Mouse (Mus musculus) kidney, postnatal 0 days (tissue): Measurements from ENCODE around the gene Vmn1r18. TPM values are rescaled to one million over a fixed set of nuclear protein-coding genes. Genes with fewer than 3 reads are reported as not detected.
"Not testable (repeated sequence)": the region's sequence is repeated elsewhere in the genome, so short reads cannot be mapped to it uniquely, and the experiment has no call there.

Experiments used
- ATAC-seq: fragments of 200-750 bp; cut with Nextera tagmentation; replicated peaks from 2 replicates; pipeline ENCODE4 v1.8.0; 2017; ENCODE audit warnings: low read depth, moderate number of reproducible peaks, moderate TSS enrichment, moderate library complexity; ENCODE audit not compliant: low FRiP score
- DNase-seq: peaks from one replicate; pipeline ENCODE4 v3.0.0-alpha.2; 2016; ENCODE audit warnings: low spot score
- H3K27ac ChIP-seq: fragments of 300-500 bp; sonication (generic); 2 replicates; pipeline ENCODE4 v1.5.1; 2014; ENCODE audit warnings: mild to moderate bottlenecking
- H3K27me3 ChIP-seq: fragments of 300-500 bp; sonication (generic); 2 replicates; pipeline ENCODE4 v1.6.1; 2014; ENCODE audit warnings: low read length, mixed read lengths; ENCODE audit not compliant: insufficient read depth
- H3K36me3 ChIP-seq: fragments of 300-500 bp; sonication (generic); 2 replicates; pipeline ENCODE4 v1.6.1; 2014; ENCODE audit warnings: low read length, mixed read lengths; ENCODE audit not compliant: insufficient read depth
- H3K4me1 ChIP-seq: fragments of 300-500 bp; sonication (generic); replicated peaks from 2 replicates; pipeline ENCODE4 v1.6.1; 2014; ENCODE audit warnings: antibody characterized with exemption, low read length, mixed read lengths; ENCODE audit not compliant: insufficient read depth
- H3K4me2 ChIP-seq: fragments of 300-500 bp; sonication (generic); 2 replicates; pipeline ENCODE4 v1.6.1; 2014; ENCODE audit warnings: mild to moderate bottlenecking, low read length, moderate library complexity, mixed read lengths
- H3K4me3 ChIP-seq: fragments of 300-500 bp; sonication (generic); replicated peaks from 2 replicates; pipeline ENCODE4 v1.5.1; 2014; ENCODE audit warnings: low read depth, low read length
- H3K9ac ChIP-seq: fragments of 300-500 bp; sonication (generic); 2 replicates; pipeline ENCODE4 v1.6.1; 2014; ENCODE audit warnings: low read depth, low read length
- H3K9me3 ChIP-seq: fragments of 300-500 bp; sonication (generic); replicated peaks from 2 replicates; pipeline ENCODE4 v1.6.1; 2016; ENCODE audit warnings: low read length, inconsistent platforms, mixed read lengths
- CTCF ChIP-seq: IDR thresholded peaks from 2 replicates; pipeline ENCODE4 v1.5.1; 2016; ENCODE audit warnings: antibody characterized with exemption, low read depth, mild to moderate bottlenecking, moderate library complexity
- WGBS: fragments of 180-500 bp; shearing (Covaris S2); extraction: QIAGEN DNeasy Blood & Tissue Kit; methylation state at CpG from one replicate; pipeline ENCODE4 v1.1.7; 2014; 5-methylcytosine and 5-hydroxymethylcytosine counted together
- polyA plus RNA-seq: library from polyadenylated mRNA; unstranded; fragments of >200 nt; fragmentation: Nextera tagmentation; extraction: Ambion mirVana; gene quantifications from 2 replicates; pipeline ENCODE4 v1.2.1, GENCODE M21; 2015

Vmn1r18 gene
- not detected in 2 replicates for polyA plus RNA-seq

DNA sequence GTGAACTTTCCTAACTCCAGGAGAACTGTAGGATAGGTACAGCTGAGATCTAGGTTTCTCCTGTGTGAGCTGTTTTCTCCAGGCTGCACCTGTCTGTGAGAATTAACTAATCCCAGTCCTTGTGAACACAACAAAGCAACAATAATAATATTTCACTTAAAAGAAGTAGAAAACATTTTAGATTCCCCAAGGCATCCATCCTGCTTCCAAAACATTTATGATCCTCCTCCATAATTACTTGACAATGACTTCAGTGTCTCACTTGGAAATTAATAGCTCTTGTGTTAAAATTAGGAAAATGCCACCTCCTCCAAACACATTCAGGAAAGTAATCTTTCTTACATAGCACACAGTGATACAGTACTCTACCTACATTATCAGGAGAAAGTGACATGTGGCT, at the start of gene Vmn1r18:
Gene Vmn1r18, minus strand, starts transcription at position 101 of the 400 bp plus-strand sequence.
- Histone ChIP-seq H3K27ac (no peak within 1 kb of the TSS), H3K4me1 (no peaks in the 10 kb centered on the region), H3K4me2 (no peak within 1 kb of the TSS), H3K9ac (no peak within 1 kb of the TSS), H3K4me3 (no peak within 1 kb of the TSS), H3K27me3 (no peaks in the 10 kb centered on the region), H3K9me3 (no peaks in the 10 kb centered on the region), H3K36me3 (no peaks in the 10 kb centered on the region)
- DNase-seq (no peak), ATAC-seq (no peak)
- no peak for TF ChIP-seq CTCF

DNA sequence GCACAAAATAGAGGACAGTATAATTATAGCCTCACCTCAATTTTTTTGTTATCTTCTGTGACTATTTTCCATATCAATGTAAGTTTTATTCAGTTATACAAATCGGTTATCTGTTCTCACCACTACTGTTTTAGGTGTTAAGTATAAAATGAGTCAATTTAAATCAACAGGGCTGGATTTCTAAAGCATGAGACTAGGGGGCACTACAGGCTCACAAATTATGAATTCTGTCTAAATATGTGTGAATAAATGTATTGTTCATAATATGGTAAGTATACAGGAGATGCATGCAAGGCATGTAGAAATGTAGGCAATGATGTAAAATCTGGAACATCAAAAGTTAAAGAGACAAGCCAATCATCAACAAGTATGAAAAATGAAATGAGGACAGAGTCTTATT, 35.6 kb upstream of the Vmn1r18 start:
- Histone ChIP-seq H3K27ac (no peak overlapping the region), H3K9me3 (no peaks in the 10 kb centered on the region), H3K36me3 (no peaks in the 10 kb centered on the region), H3K4me1 (no peaks in the 10 kb centered on the region), H3K9ac (no peak overlapping the region), H3K27me3 (no peaks in the 10 kb centered on the region), H3K4me2 (no peak overlapping the region), H3K4me3 (no peak overlapping the region)
- WGBS = 84% methylated on average over 1 of the region's 1 CpGs
- TF ChIP-seq CTCF = peak; percentile 48
- ATAC-seq = no peak
- DNase-seq = peak; percentile 8

DNA sequence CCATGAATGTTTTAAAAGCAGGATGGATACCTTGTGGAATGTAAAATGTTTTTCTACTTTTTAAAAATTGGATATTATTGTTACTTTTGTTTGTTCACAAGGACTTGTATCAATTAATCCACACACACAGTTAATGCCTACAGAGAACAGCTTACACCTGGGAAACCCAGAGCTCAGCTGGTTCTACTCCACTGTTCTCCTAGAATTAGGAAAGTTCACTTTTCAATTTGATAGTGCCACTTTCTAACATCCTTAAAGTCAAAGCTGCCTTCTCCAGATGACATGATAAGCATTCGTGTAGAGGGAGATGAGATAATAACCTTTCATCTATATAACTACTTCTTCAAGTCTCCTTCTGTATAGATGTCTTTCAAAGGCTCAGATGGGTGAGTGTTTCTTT, 33.0 kb upstream of the Vmn1r18 start, which contains the start of gene Vmn1r20:
Gene Vmn1r20, plus strand, starts transcription at position 301 of the 400 bp plus-strand sequence.
- H3K4me3 ChIP-seq = no peak within 1 kb of the TSS
- DNase-seq = no peak
- no peak within 1 kb of the TSS for H3K27ac ChIP-seq
- WGBS = 63% methylated on average over 1 of the region's 1 CpGs
- no peaks in the 10 kb centered on the region for H3K9me3 ChIP-seq
- no peak within 1 kb of the TSS for H3K9ac ChIP-seq
- no peak within 1 kb of the TSS for H3K4me2 ChIP-seq
- no peak for ATAC-seq
- no peaks in the 10 kb centered on the region for H3K27me3 ChIP-seq
- TF ChIP-seq CTCF = no peak
- no peaks in the 10 kb centered on the region for H3K4me1 ChIP-seq
- no peaks in the 10 kb centered on the region for H3K36me3 ChIP-seq

DNA sequence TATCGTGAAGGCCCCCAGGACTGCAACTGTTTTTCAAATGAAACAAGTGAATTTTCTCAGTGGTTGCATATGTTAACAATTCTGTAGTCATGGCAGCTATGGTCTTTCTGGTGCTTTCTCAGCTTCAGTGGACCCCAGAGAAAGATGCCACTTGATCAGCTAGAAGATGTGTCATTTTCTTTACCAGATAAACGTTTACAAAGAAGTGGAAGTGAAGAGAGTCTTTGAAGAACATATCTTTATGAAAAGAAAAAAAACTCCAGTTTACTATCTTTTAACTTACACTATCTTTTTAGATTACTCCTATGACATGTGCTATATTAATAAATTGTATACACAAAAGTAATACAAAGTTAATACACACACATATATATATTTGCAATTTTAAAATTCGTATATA, 7.9 kb upstream of the Vmn1r18 start, which contains the start of gene Vmn1r19:
Gene Vmn1r19, plus strand, starts transcription at position 301 of the 400 bp plus-strand sequence.
- not testable (repeated sequence) for H3K4me2 ChIP-seq, H3K4me3 ChIP-seq, H3K36me3 ChIP-seq, H3K27ac ChIP-seq, H3K4me1 ChIP-seq, H3K9ac ChIP-seq, H3K9me3 ChIP-seq, DNase-seq, H3K27me3 ChIP-seq, ATAC-seq
- 66% methylated on average over 3 of the region's 3 CpGs for WGBS

DNA sequence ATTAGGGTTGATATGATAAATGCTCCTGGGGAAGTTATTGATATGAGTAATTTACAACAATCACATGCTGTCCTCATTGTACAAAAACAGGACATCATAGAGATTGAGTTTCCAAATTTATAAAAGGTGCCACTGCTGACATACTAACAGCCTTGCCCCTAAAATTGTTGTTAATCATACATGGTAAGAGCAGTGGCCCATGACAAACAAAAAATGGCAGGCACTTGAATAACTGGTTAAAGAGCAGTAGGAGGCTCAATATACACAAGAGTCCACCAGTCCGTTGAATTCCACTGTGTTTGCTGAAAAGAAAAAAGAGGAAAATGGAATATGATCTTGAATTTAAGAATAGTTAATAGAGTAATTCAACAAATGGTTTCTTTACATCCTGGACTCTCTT, 28.1 kb downstream of the Vmn1r18 start:
- Histone ChIP-seq H3K4me3 (no peak overlapping the region), H3K9ac (no peak overlapping the region), H3K27ac (no peak overlapping the region), H3K4me2 (no peak overlapping the region), H3K9me3 (no peaks in the 10 kb centered on the region), H3K27me3 (no peaks in the 10 kb centered on the region), H3K36me3 (no peaks in the 10 kb centered on the region), H3K4me1 (no peaks in the 10 kb centered on the region)
- 75% methylated on average over 1 of the region's 1 CpGs for WGBS
- DNase-seq = no peak
- no peak for ATAC-seq
- no peak for TF ChIP-seq CTCF

DNA sequence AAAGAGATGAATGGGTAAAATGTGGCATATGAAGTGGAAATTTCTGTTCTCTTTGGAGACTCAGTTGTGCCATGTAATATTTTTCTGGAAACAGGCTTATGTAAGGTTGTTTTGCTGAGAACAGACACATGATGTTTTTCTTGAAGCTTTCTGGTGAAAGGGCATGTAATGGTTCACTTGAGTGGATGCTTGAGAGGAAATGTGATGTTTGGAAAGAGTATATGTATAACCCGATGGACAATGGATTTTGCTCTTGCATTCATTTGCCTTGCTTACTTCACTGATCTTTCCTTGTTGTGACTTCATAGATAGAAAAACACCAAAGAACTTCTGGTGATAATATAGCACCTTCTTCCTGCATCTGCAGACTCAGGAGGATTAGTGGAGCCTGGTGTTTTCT, 29.7 kb downstream of the Vmn1r18 start:
- not testable (repeated sequence) for H3K9me3 ChIP-seq, H3K4me3 ChIP-seq, H3K27ac ChIP-seq, H3K27me3 ChIP-seq, H3K9ac ChIP-seq, DNase-seq, ATAC-seq, H3K36me3 ChIP-seq, H3K4me1 ChIP-seq, H3K4me2 ChIP-seq
- WGBS = 83% methylated on average over 1 of the region's 1 CpGs

DNA sequence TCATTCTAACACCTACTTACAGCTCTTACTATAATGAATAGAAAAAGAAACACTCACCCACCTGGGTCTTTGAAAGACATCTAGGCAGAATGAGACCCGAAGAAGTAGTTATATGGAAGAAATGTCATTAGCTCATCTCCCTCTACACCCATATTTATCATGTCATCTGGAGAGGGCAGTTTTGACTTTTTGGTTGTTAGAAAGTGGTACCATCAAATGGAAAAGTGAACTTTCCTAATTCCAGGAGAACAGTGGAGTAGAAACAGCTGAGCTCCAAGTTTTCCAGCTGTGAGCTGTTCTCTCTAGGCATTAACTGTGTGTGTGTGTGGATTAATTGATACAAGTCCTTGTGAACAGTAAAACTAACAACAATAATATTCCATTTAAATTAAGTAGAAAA, 32.0 kb downstream of the Vmn1r18 start, which contains the start of gene Vmn1r17:
Gene Vmn1r17, minus strand, starts transcription at position 101 of the 400 bp plus-strand sequence.
- H3K27ac ChIP-seq = no peak within 1 kb of the TSS
- H3K4me1 ChIP-seq = no peaks in the 10 kb centered on the region
- H3K27me3 ChIP-seq = no peaks in the 10 kb centered on the region
- H3K4me3 ChIP-seq = no peak within 1 kb of the TSS
- H3K4me2 ChIP-seq = no peak within 1 kb of the TSS
- no peak within 1 kb of the TSS for H3K9ac ChIP-seq
- H3K36me3 ChIP-seq = no peaks in the 10 kb centered on the region
- 88% methylated on average over 1 of the region's 1 CpGs for WGBS
- ATAC-seq (no peak), DNase-seq (no peak)
- no peak for TF ChIP-seq CTCF
- no peaks in the 10 kb centered on the region for H3K9me3 ChIP-seq
